ENCODE assay signal across 11 mouse cellular contexts in genomic region chr16:13986197-13986573, GRCm38 (mm10). TPM values are rescaled to one million over a fixed set of nuclear protein-coding genes. Genes with fewer than 3 reads are reported as not detected.
A peak's percentile ranks its signal among the peaks of the same experiment; 100 is the strongest.
DNase-seq lines count a peak whose midpoint lies in the region; ATAC-seq lines count a peak whose summit lies in the region.
"Had no signal": no experiment of that assay in that cellular context is flagged by ENCODE, and none has a peak within 500 bp of the region (broad histone marks: within the 10 kb centered on the region; RNA-seq: fewer than 3 reads in every experiment).

No protein-coding gene starts in this region.

- H3K9ac ChIP-seq in heart, embryonic 16.5 days (ENCODE audit: low read length): no peak overlapping the region
- H3K9ac ChIP-seq in forebrain, embryonic 16.5 days (replicated peaks; ENCODE audit: low read depth, low read length): peak overlapping the region; percentile 74
- H3K9ac ChIP-seq in liver, embryonic 15.5 days: no peak overlapping the region

- H3K4me2 ChIP-seq in heart, embryonic 16.5 days (ENCODE audit: low read depth, low read length): peak overlapping the region; percentile 86; the same call in 1 of the 2 replicates
- peak overlapping the region; percentile 70 for H3K4me2 ChIP-seq in forebrain, embryonic 16.5 days (ENCODE audit: low read length)
- H3K4me2 ChIP-seq in liver, embryonic 15.5 days: peak overlapping the region; percentile 59; the same call in 1 of the 2 replicates

- no peaks in the 10 kb centered on the region for H3K36me3 ChIP-seq in heart, embryonic 16.5 days (ENCODE audit: control insufficient read depth, insufficient read depth)
- no peaks in the 10 kb centered on the region for H3K36me3 ChIP-seq in forebrain, embryonic 16.5 days (ENCODE audit: control insufficient read depth, insufficient read depth)
- H3K36me3 ChIP-seq in liver, embryonic 15.5 days (replicated peaks): no peaks in the 10 kb centered on the region
- H3K36me3 ChIP-seq: G1E had no signal

- no peaks in the 10 kb centered on the region; the same call in 1 of the 2 replicates for H3K27me3 ChIP-seq in heart, embryonic 16.5 days (ENCODE audit: control insufficient read depth, insufficient read depth, low read length)
- no peaks in the 10 kb centered on the region for H3K27me3 ChIP-seq in forebrain, embryonic 16.5 days (replicated peaks; ENCODE audit: control insufficient read depth, insufficient read depth, low read length)
- H3K27me3 ChIP-seq in liver, embryonic 15.5 days: peaks cover 13% of the 10 kb centered on the region

- H3K4me3 ChIP-seq in heart, embryonic 16.5 days (ENCODE audit: low read length): peak overlapping the region; percentile 52; the same call in 1 of the 2 replicates
- H3K4me3 ChIP-seq in forebrain, embryonic 16.5 days (replicated peaks; ENCODE audit: low read length): peak overlapping the region; percentile 71
- H3K4me3 ChIP-seq in liver, embryonic 15.5 days (replicated peaks): no peak overlapping the region

- ATAC-seq in heart, embryonic 16.5 days (replicated peaks; ENCODE audit: extremely low read depth, insufficient read depth, low FRiP score): no peak
- ATAC-seq in forebrain, embryonic 16.5 days: peak; percentile 59
- ATAC-seq in liver, embryonic 15.5 days (ENCODE audit: insufficient read depth): no peak

- no peak for DNase-seq in heart, adult 18-20 months
- DNase-seq in ZHBTc4 (ENCODE audit: low read depth, low spot score): peak; percentile 39
- DNase-seq in spleen, adult 12 weeks (ENCODE audit: low spot score): no peak
- no peak for DNase-seq in gastrocnemius, adult 18-20 months (ENCODE audit: low spot score)
- DNase-seq in retina, embryonic 14.5 days (ENCODE audit: low spot score): no peak
- DNase-seq: gastrocnemius, adult 2 months; lung, adult 18-20 months had no signal

- peaks cover 8% of the 10 kb centered on the region; the same call in 1 of the 2 replicates for H3K4me1 ChIP-seq in heart, embryonic 16.5 days (ENCODE audit: control insufficient read depth, insufficient read depth, low read length)
- peaks cover 16% of the 10 kb centered on the region for H3K4me1 ChIP-seq in forebrain, embryonic 16.5 days (replicated peaks; ENCODE audit: control insufficient read depth, insufficient read depth, low read length)
- 0 out of 2 replicates have a peak, but pooled peaks cover 2% of the 10 kb centered on the region for H3K4me1 ChIP-seq in liver, embryonic 15.5 days (replicated peaks)

- WGBS in heart, embryonic 16.5 days: 49% methylated on average over 3 of the region's 3 CpGs
- WGBS in forebrain, embryonic 16.5 days: 49% methylated on average over 3 of the region's 3 CpGs
- 53% methylated on average over 3 of the region's 3 CpGs for WGBS in liver, embryonic 15.5 days (ENCODE audit: insufficient replicate concordance)

- H3K9me3 ChIP-seq in heart, embryonic 16.5 days (replicated peaks; ENCODE audit: control insufficient read depth, low read length): no peaks in the 10 kb centered on the region
- H3K9me3 ChIP-seq in forebrain, embryonic 16.5 days (ENCODE audit: control insufficient read depth, low read length): no peaks in the 10 kb centered on the region
- H3K9me3 ChIP-seq in liver, embryonic 15.5 days (replicated peaks): no peaks in the 10 kb centered on the region
- H3K9me3 ChIP-seq: G1E had no signal

- no peak overlapping the region for H3K27ac ChIP-seq in heart, embryonic 16.5 days (ENCODE audit: low read length)
- H3K27ac ChIP-seq in forebrain, embryonic 16.5 days (ENCODE audit: low read length): peak overlapping the region; percentile 89
- H3K27ac ChIP-seq in liver, embryonic 15.5 days (replicated peaks): no peak overlapping the region
- H3K27ac ChIP-seq: gastrocnemius, adult 2 months had no signal

RNA-seq across cellular contexts. Expression of gene 2900011O08Rik, which starts 0.2 kb away (rescaled TPM):
- polyA plus RNA-seq in heart, embryonic 16.5 days (2015; fragmentation: Nextera tagmentation; extraction: Ambion mirVana): 0.63 and 0.72 TPM in 2 replicates
- total RNA-seq in heart, adult 18-20 months (2021): not detected
- 138 and 163 TPM in 2 replicates for polyA plus RNA-seq in forebrain, embryonic 16.5 days (2015; fragmentation: Nextera tagmentation; extraction: Ambion mirVana)
- 0.05 and 0.09 TPM in 2 replicates for polyA plus RNA-seq in liver, embryonic 15.5 days (2015; fragmentation: Nextera tagmentation; extraction: Ambion mirVana)
- not detected for total RNA-seq in gastrocnemius, adult 18-20 months (2021)
- total RNA-seq: gastrocnemius, adult 2 months had no signal
- polyA plus RNA-seq: G1E had no signal

RNA-seq across cellular contexts. Expression of gene Ifitm7, which starts 0.5 kb away (rescaled TPM):
- 0.13 TPM in 1 of 2 replicates, not detected in the other for polyA plus RNA-seq in heart, embryonic 16.5 days (2015; fragmentation: Nextera tagmentation; extraction: Ambion mirVana)
- not detected for total RNA-seq in heart, adult 18-20 months (2021)
- 0.41 and 0.56 TPM in 2 replicates for polyA plus RNA-seq in forebrain, embryonic 16.5 days (2015; fragmentation: Nextera tagmentation; extraction: Ambion mirVana)
- not detected in 2 replicates for polyA plus RNA-seq in liver, embryonic 15.5 days (2015; fragmentation: Nextera tagmentation; extraction: Ambion mirVana)
- not detected for total RNA-seq in gastrocnemius, adult 18-20 months (2021)
- total RNA-seq: gastrocnemius, adult 2 months had no signal
- polyA plus RNA-seq: G1E had no signal

Comparison
In these comparisons a context has a peak if more than half of its experiments do, and no peak if none do; other contexts are left out.
1. RNA of gene 2900011O08Rik, which starts 0.2 kb away (polyA plus RNA-seq): 138 to 163 TPM in forebrain, embryonic 16.5 days; 0.63 to 0.72 TPM in heart, embryonic 16.5 days and 0.05 to 0.09 TPM in liver, embryonic 15.5 days; every median in the first group is over 10 times any median in the second.
2. Peak in every context shown above with its lines, with median percentiles within 50 percentile points of each other: H3K4me2 ChIP-seq.